Comparison of ENCODE assay signal across 26 mouse cellular contexts in genomic region chr13:19358027-19358426, GRCm38 (mm10). TPM values are rescaled to one million over a fixed set of nuclear protein-coding genes. Genes with fewer than 3 reads are reported as not detected.
DNase-seq lines count a peak whose midpoint lies in the region; ATAC-seq and TF ChIP-seq lines count a peak whose summit lies in the region.
"Had no signal": no experiment of that assay in that cellular context is flagged by ENCODE, and none has a peak within 500 bp of the region (broad histone marks: within the 10 kb centered on the region; RNA-seq: fewer than 3 reads in every experiment).

No protein-coding gene starts in this region.

- WGBS in hindbrain, embryonic 16.5 days = 69% methylated on average over 5 of the region's 5 CpGs
- 71% methylated on average over 5 of the region's 5 CpGs for WGBS in hindbrain, embryonic 11.5 days
- WGBS in lung, postnatal 0 days = 47% methylated on average over 5 of the region's 5 CpGs

- no peak for TF ChIP-seq CTCF in lung, postnatal 0 days (IDR thresholded peaks at IDR 0.05)

- ATAC-seq in frontal cortex, adult (ENCODE audit: low TSS enrichment) = peak; percentile 68
- ATAC-seq in hindbrain, embryonic 16.5 days = peak; percentile 24; the same call in 1 of the 2 replicates
- no peak for ATAC-seq in hindbrain, embryonic 11.5 days (ENCODE audit: low FRiP score)
- ATAC-seq in lung, postnatal 0 days = peak; percentile 78
- no peak for ATAC-seq in cerebellum, adult (ENCODE audit: insufficient number of reproducible peaks, low FRiP score, low TSS enrichment)
- ATAC-seq: liver, embryonic 12.5 days had no signal

- no peak overlapping the region for H3K4me3 ChIP-seq in hindbrain, embryonic 16.5 days (ENCODE audit: low read length)
- H3K4me3 ChIP-seq in hindbrain, embryonic 11.5 days (ENCODE audit: low read depth, low read length) = no peak overlapping the region
- H3K4me3 ChIP-seq in lung, postnatal 0 days (ENCODE audit: low read depth, low read length) = no peak overlapping the region
- H3K4me3 ChIP-seq: embryonic facial prominence, embryonic 12.5 days; forebrain, embryonic 12.5 days; heart, embryonic 12.5 days; limb, embryonic 13.5 days; liver, embryonic 12.5 days; neural tube, embryonic 15.5 days; stomach, embryonic 15.5 days had no signal

- no peak overlapping the region for H3K4me2 ChIP-seq in hindbrain, embryonic 16.5 days (ENCODE audit: low read length)
- no peak overlapping the region for H3K4me2 ChIP-seq in hindbrain, embryonic 11.5 days (replicated peaks; ENCODE audit: low read depth, low read length)
- no peak overlapping the region for H3K4me2 ChIP-seq in lung, postnatal 0 days (replicated peaks; ENCODE audit: low read depth, low read length)
- H3K4me2 ChIP-seq: embryonic facial prominence, embryonic 12.5 days; forebrain, embryonic 12.5 days; heart, embryonic 12.5 days; limb, embryonic 13.5 days; liver, embryonic 12.5 days; neural tube, embryonic 15.5 days; stomach, embryonic 15.5 days had no signal

- no peak overlapping the region for H3K9ac ChIP-seq in hindbrain, embryonic 16.5 days (ENCODE audit: low read depth, low read length)
- no peak overlapping the region for H3K9ac ChIP-seq in hindbrain, embryonic 11.5 days (ENCODE audit: low read depth, low read length)
- H3K9ac ChIP-seq in lung, postnatal 0 days (replicated peaks; ENCODE audit: low read depth) = no peak overlapping the region
- H3K9ac ChIP-seq: embryonic facial prominence, embryonic 12.5 days; forebrain, embryonic 12.5 days; heart, embryonic 12.5 days; limb, embryonic 13.5 days; liver, embryonic 12.5 days; neural tube, embryonic 15.5 days; stomach, embryonic 15.5 days had no signal

- H3K27me3 ChIP-seq in hindbrain, embryonic 16.5 days (replicated peaks; ENCODE audit: control insufficient read depth, insufficient read depth, low read length) = no peaks in the 10 kb centered on the region
- no peaks in the 10 kb centered on the region for H3K27me3 ChIP-seq in hindbrain, embryonic 11.5 days (ENCODE audit: control insufficient read depth, insufficient read depth, low read length)
- no peaks in the 10 kb centered on the region for H3K27me3 ChIP-seq in lung, postnatal 0 days (replicated peaks; ENCODE audit: insufficient read depth, low read length)
- H3K27me3 ChIP-seq: embryonic facial prominence, embryonic 12.5 days; forebrain, embryonic 12.5 days; heart, embryonic 12.5 days; limb, embryonic 13.5 days; liver, embryonic 12.5 days; neural tube, embryonic 15.5 days; stomach, embryonic 15.5 days had no signal

- H3K4me1 ChIP-seq in hindbrain, embryonic 16.5 days (ENCODE audit: control insufficient read depth, insufficient read depth, low read depth, low read length) = no peaks in the 10 kb centered on the region
- H3K4me1 ChIP-seq in hindbrain, embryonic 11.5 days (replicated peaks; ENCODE audit: control insufficient read depth, insufficient read depth, low read length) = no peaks in the 10 kb centered on the region
- no peaks in the 10 kb centered on the region for H3K4me1 ChIP-seq in lung, postnatal 0 days (ENCODE audit: insufficient read depth, low read depth, low read length)
- H3K4me1 ChIP-seq: embryonic facial prominence, embryonic 12.5 days; heart, embryonic 12.5 days; limb, embryonic 13.5 days; liver, embryonic 12.5 days; neural tube, embryonic 15.5 days; stomach, embryonic 15.5 days had no signal

- H3K9me3 ChIP-seq in hindbrain, embryonic 16.5 days (ENCODE audit: control insufficient read depth, low read length) = no peaks in the 10 kb centered on the region
- H3K9me3 ChIP-seq in hindbrain, embryonic 11.5 days (ENCODE audit: control insufficient read depth, low read length) = no peaks in the 10 kb centered on the region
- no peaks in the 10 kb centered on the region for H3K9me3 ChIP-seq in lung, postnatal 0 days (ENCODE audit: low read length)
- H3K9me3 ChIP-seq: embryonic facial prominence, embryonic 12.5 days; forebrain, embryonic 12.5 days; heart, embryonic 12.5 days; limb, embryonic 13.5 days; liver, embryonic 12.5 days; neural tube, embryonic 15.5 days; stomach, embryonic 15.5 days had no signal

- no peak overlapping the region for H3K27ac ChIP-seq in hindbrain, embryonic 16.5 days (ENCODE audit: low read depth, low read length)
- no peak overlapping the region for H3K27ac ChIP-seq in hindbrain, embryonic 11.5 days (ENCODE audit: low read depth, low read length)
- no peak overlapping the region for H3K27ac ChIP-seq in lung, postnatal 0 days (ENCODE audit: low read length)
- H3K27ac ChIP-seq: embryonic facial prominence, embryonic 12.5 days; forebrain, embryonic 12.5 days; kidney, postnatal 0 days; limb, embryonic 13.5 days; liver, embryonic 12.5 days; neural tube, embryonic 15.5 days; stomach, embryonic 15.5 days had no signal

- no peak for TF ChIP-seq EP300 in lung, postnatal 0 days (IDR thresholded peaks at IDR 0.05)

- no peak for DNase-seq in frontal cortex, postnatal 25 days (ENCODE audit: low spot score in 2 of 2)
- no peak for DNase-seq in hindbrain, embryonic 11.5 days (ENCODE audit: low spot score)
- peak; percentile 21 for DNase-seq in lung, postnatal 0 days (ENCODE audit: low spot score)
- DNase-seq in lung, postnatal 25 days (ENCODE audit: low spot score) = no peak
- peak; percentile 20 for DNase-seq in induced T-regulatory cell, adult 2 months (ENCODE audit: low read depth)
- DNase-seq: adrenal gland, adult 8-10 months; B cell, adult 2 months; cerebellum, postnatal 25 days; gastrocnemius, postnatal 36 days; heart, postnatal 4 days; kidney, adult 11 months; layer of hippocampus, adult 9-11 months; right cerebral cortex, adult 18-20 months; right cerebral cortex, postnatal 4 days; thymus, postnatal 4 days had no signal

- H3K36me3 ChIP-seq in hindbrain, embryonic 16.5 days (ENCODE audit: control insufficient read depth, insufficient read depth, low read length) = peaks cover 19% of the 10 kb centered on the region
- H3K36me3 ChIP-seq in hindbrain, embryonic 11.5 days (ENCODE audit: control insufficient read depth, insufficient read depth, low read length) = no peaks in the 10 kb centered on the region; the same call in 1 of the 2 replicates
- peaks cover 6% of the 10 kb centered on the region; the same call in 1 of the 2 replicates for H3K36me3 ChIP-seq in lung, postnatal 0 days (ENCODE audit: insufficient read depth, low read length)

RNA-seq across cellular contexts. Expression of gene Stard3nl, which starts 37.6 kb away (rescaled TPM):
- polyA plus RNA-seq in hindbrain, embryonic 16.5 days (2015; fragmentation: Nextera tagmentation; extraction: Ambion mirVana) = 211 and 218 TPM in 2 replicates
- polyA plus RNA-seq in hindbrain, embryonic 11.5 days (2014; fragmentation: Nextera tagmentation; extraction: Ambion mirVana) = 139 and 149 TPM in 2 replicates
- polyA plus RNA-seq in lung, postnatal 0 days (2015; fragmentation: Nextera tagmentation; extraction: Ambion mirVana) = 151 and 159 TPM in 2 replicates

Comparison
In these comparisons a context has a peak if more than half of its experiments do, and no peak if none do; other contexts are left out.
1. ATAC-seq: peak in frontal cortex, adult (single experiment), hindbrain, embryonic 16.5 days (single experiment) and lung, postnatal 0 days (single experiment); none in hindbrain, embryonic 11.5 days (single experiment) and cerebellum, adult (single experiment).
2. DNase-seq: peak in lung, postnatal 0 days (single experiment) and induced T-regulatory cell, adult 2 months (single experiment); none in frontal cortex, postnatal 25 days (0 of 2), hindbrain, embryonic 11.5 days (single experiment) and lung, postnatal 25 days (single experiment).